Mouse (Mus musculus) neural tube, embryonic 13.5 days (tissue): ENCODE results near the gene Syt1. TPM values are rescaled to one million over a fixed set of nuclear protein-coding genes. Genes with fewer than 3 reads are reported as not detected.

Experiments used
- ATAC-seq: fragments of 200-750 bp; cut with Nextera tagmentation; 2 replicates; pipeline ENCODE4 v1.8.0; 2017; ENCODE audit warnings: low read depth, mild to moderate bottlenecking, moderate TSS enrichment, moderate library complexity
- H3K27ac ChIP-seq: fragments of 300-500 bp; sonication (generic); replicated peaks from 2 replicates; pipeline ENCODE4 v1.5.1; 2015; ENCODE audit warnings: moderate library complexity, mild to moderate bottlenecking, inconsistent platforms
- H3K27me3 ChIP-seq: fragments of 300-500 bp; sonication (generic); 2 replicates; pipeline ENCODE4 v1.6.1; 2015; ENCODE audit warnings: mild to moderate bottlenecking, inconsistent platforms
- H3K36me3 ChIP-seq: fragments of 300-500 bp; sonication (generic); 2 replicates; pipeline ENCODE4 v1.6.1; 2015; ENCODE audit warnings: mild to moderate bottlenecking, inconsistent platforms
- H3K4me1 ChIP-seq: fragments of 300-500 bp; sonication (generic); replicated peaks from 2 replicates; pipeline ENCODE4 v1.6.1; 2015; ENCODE audit warnings: inconsistent platforms
- H3K4me2 ChIP-seq: fragments of 300-500 bp; sonication (generic); 2 replicates; pipeline ENCODE4 v1.6.1; 2015; ENCODE audit warnings: inconsistent platforms, mild to moderate bottlenecking, moderate library complexity
- H3K4me3 ChIP-seq: fragments of 300-500 bp; sonication (generic); 2 replicates; pipeline ENCODE4 v1.5.1; 2015; ENCODE audit warnings: mild to moderate bottlenecking, inconsistent platforms
- H3K9ac ChIP-seq: fragments of 300-500 bp; sonication (generic); 2 replicates; pipeline ENCODE4 v1.6.1; 2015; ENCODE audit warnings: moderate library complexity, mild to moderate bottlenecking, inconsistent platforms
- H3K9me3 ChIP-seq: fragments of 300-500 bp; sonication (generic); 2 replicates; pipeline ENCODE4 v1.6.1; 2016; ENCODE audit warnings: inconsistent platforms
- WGBS: fragments of 180-500 bp; shearing (Covaris S2); methylation state at CpG from one replicate; pipeline ENCODE4 v1.1.7; 2015; 5-methylcytosine and 5-hydroxymethylcytosine counted together
- polyA plus RNA-seq: library from polyadenylated mRNA; unstranded; fragments of >200 nt; fragmentation: Nextera tagmentation; extraction: Ambion mirVana; gene quantifications from 2 replicates; pipeline ENCODE4 v1.2.1, GENCODE M21; 2015

Syt1 gene
- polyA plus RNA-seq, 1 experiment from 2014 or later: 70.4 TPM

- Histone ChIP-seq H3K27ac (no peak overlapping the region; the same call in 1 of the 2 replicates), H3K9ac (no peak overlapping the region)
Observed at GRCm38 (mm10) chr10:108583694-108584093, 427.1 kb downstream of the Syt1 start.

GRCm38 (mm10) chr10:108582397-108582730, 428.4 kb downstream of the Syt1 start:
- H3K9me3 ChIP-seq: no peaks in the 10 kb centered on the region

More at GRCm38 (mm10) chr10:108583694-108584093, 427.1 kb downstream of the Syt1 start:
- peaks cover 25% of the 10 kb centered on the region for H3K4me1 ChIP-seq
- H3K27me3 ChIP-seq: no peaks in the 10 kb centered on the region
- no peaks in the 10 kb centered on the region for H3K9me3 ChIP-seq
- 23% methylated on average over 11 of the region's 11 CpGs for WGBS
- no peaks in the 10 kb centered on the region for H3K36me3 ChIP-seq
- peak overlapping the region; percentile 32 for H3K4me2 ChIP-seq
- ATAC-seq: no peak
- no peak overlapping the region for H3K4me3 ChIP-seq

GRCm38 (mm10) chr10:108581555-108582396, 429.0 kb downstream of the Syt1 start:
- peak overlapping the region; percentile 52; the same call in 1 of the 2 replicates for H3K27ac ChIP-seq
- no peak overlapping the region for H3K4me3 ChIP-seq
- no peak overlapping the region for H3K4me2 ChIP-seq
- 58% methylated on average over 12 of the region's 12 CpGs for WGBS
- H3K9ac ChIP-seq: no peak overlapping the region
- H3K4me1 ChIP-seq: peaks cover 25% of the 10 kb centered on the region
- no peaks in the 10 kb centered on the region for H3K27me3 ChIP-seq
- H3K9me3 ChIP-seq: no peaks in the 10 kb centered on the region
- H3K36me3 ChIP-seq: no peaks in the 10 kb centered on the region
- no peak for ATAC-seq

More at GRCm38 (mm10) chr10:108582397-108582730, 428.4 kb downstream of the Syt1 start:
- Histone ChIP-seq H3K27ac (0 out of 2 replicates have a peak overlapping the region, but pooled peaks have one; percentile 52), H3K4me1 (peaks cover 25% of the 10 kb centered on the region), H3K4me3 (no peak overlapping the region), H3K9ac (no peak overlapping the region), H3K27me3 (no peaks in the 10 kb centered on the region), H3K36me3 (no peaks in the 10 kb centered on the region), H3K4me2 (no peak overlapping the region)
- 89% methylated on average over 3 of the region's 3 CpGs for WGBS
- no peak for ATAC-seq

GRCm38 (mm10) chr10:108580786-108581420, 429.9 kb downstream of the Syt1 start:
- Histone ChIP-seq H3K9ac (no peak overlapping the region), H3K36me3 (no peaks in the 10 kb centered on the region), H3K27me3 (no peaks in the 10 kb centered on the region), H3K4me2 (no peak overlapping the region), H3K4me1 (peaks cover 25% of the 10 kb centered on the region), H3K27ac (peak overlapping the region; percentile 52; the same call in 1 of the 2 replicates), H3K4me3 (no peak overlapping the region), H3K9me3 (no peaks in the 10 kb centered on the region)
- peak; percentile 58; the same call in 1 of the 2 replicates for ATAC-seq
- WGBS: 38% methylated on average over 9 of the region's 9 CpGs

DNA sequence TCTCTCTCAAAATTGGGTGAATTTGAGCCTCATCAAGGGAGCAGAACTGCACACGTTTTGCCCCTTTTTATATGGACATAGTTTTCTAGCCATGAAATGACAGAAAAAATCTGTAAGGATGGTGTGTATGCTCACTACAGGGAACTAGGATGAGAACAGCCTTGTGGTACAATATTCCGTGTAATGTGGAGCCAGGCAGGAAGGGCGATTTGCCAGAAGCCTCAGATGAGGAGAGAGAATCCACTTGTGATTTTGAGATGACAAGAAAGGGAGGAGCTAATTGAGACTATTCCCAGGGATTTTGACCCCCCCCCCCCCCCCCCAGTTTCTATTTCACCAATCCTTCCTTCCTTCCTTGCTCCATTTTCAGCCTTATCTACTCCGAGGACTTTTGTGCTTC, 431.4 kb downstream of the Syt1 start:
- Histone ChIP-seq H3K9ac (no peak overlapping the region), H3K4me1 (peaks cover 25% of the 10 kb centered on the region), H3K27me3 (no peaks in the 10 kb centered on the region), H3K4me3 (no peak overlapping the region), H3K9me3 (no peaks in the 10 kb centered on the region), H3K36me3 (no peaks in the 10 kb centered on the region), H3K27ac (no peak overlapping the region), H3K4me2 (no peak overlapping the region)
- 89% methylated on average over 4 of the region's 4 CpGs for WGBS
- ATAC-seq: no peak

DNA sequence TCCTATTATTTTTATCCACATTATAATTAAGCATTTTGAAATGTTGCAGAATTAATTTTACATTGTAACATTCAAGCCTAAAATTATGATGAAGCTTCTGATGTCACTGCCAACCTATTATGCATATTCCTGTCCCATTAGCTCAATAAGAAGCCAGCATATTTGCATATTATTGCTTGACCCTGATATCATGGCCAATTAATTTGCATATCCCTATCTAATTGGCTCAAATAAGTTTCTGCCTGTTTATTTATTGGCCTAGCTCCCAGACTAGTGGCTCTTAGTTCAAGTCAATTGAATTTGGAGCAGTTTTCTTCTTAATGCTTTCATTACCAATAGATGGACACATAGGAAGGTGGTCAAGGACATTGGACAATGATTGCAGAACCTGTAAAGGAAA, 433.2 kb downstream of the Syt1 start:
- Histone ChIP-seq H3K9ac (no peak overlapping the region), H3K4me2 (no peak overlapping the region), H3K4me1 (peaks cover 15% of the 10 kb centered on the region), H3K9me3 (no peaks in the 10 kb centered on the region), H3K27ac (no peak overlapping the region), H3K36me3 (no peaks in the 10 kb centered on the region), H3K27me3 (no peaks in the 10 kb centered on the region), H3K4me3 (no peak overlapping the region)
- no peak for ATAC-seq

GRCm38 (mm10) chr10:108572764-108573163, 438.0 kb downstream of the Syt1 start:
- H3K27me3 ChIP-seq: no peaks in the 10 kb centered on the region
- H3K27ac ChIP-seq: no peak overlapping the region
- no peak overlapping the region for H3K9ac ChIP-seq
- H3K4me2 ChIP-seq: no peak overlapping the region
- no peaks in the 10 kb centered on the region for H3K36me3 ChIP-seq
- 51% methylated on average over 4 of the region's 4 CpGs for WGBS
- no peak for ATAC-seq
- H3K4me3 ChIP-seq: no peak overlapping the region
- H3K4me1 ChIP-seq: peaks cover 26% of the 10 kb centered on the region
- no peaks in the 10 kb centered on the region for H3K9me3 ChIP-seq

DNA sequence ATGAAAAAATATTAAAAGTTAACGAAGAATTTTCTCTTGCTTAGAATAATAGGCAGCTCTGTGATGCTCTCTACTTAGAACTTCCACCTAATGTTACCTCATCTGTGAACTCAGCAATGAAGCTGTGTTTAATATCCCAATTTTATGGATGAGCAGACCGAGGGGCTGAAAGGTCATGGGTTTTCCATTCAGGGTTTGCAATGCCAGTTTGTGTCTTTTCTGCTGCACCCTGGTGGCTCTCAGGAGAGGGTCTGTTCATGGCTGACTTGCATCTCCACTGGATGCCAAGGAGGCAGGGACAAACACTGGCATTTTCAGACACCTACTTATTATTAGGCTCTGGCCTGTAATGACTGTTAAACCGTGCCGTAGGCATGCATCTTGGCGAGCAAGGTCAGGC, 439.7 kb downstream of the Syt1 start:
- Histone ChIP-seq H3K36me3 (no peaks in the 10 kb centered on the region), H3K9ac (no peak overlapping the region), H3K4me1 (peaks cover 27% of the 10 kb centered on the region), H3K4me2 (no peak overlapping the region), H3K4me3 (no peak overlapping the region), H3K9me3 (no peaks in the 10 kb centered on the region), H3K27me3 (no peaks in the 10 kb centered on the region), H3K27ac (no peak overlapping the region; the same call in 1 of the 2 replicates)
- no peak for ATAC-seq
- WGBS: 39% methylated on average over 5 of the region's 5 CpGs

- H3K4me1 ChIP-seq: peaks cover 27% of the 10 kb centered on the region
- no peak overlapping the region for H3K4me3 ChIP-seq
- H3K27me3 ChIP-seq: no peaks in the 10 kb centered on the region
- H3K36me3 ChIP-seq: no peaks in the 10 kb centered on the region
- WGBS: 63% methylated on average over 6 of the region's 6 CpGs
- ATAC-seq: no peak
- H3K4me2 ChIP-seq: no peak overlapping the region
- H3K9ac ChIP-seq: no peak overlapping the region
- 0 out of 2 replicates have a peak overlapping the region, but pooled peaks have one; percentile 6 for H3K27ac ChIP-seq
- no peaks in the 10 kb centered on the region for H3K9me3 ChIP-seq
Observed at GRCm38 (mm10) chr10:108569568-108570139, 441.1 kb downstream of the Syt1 start.

DNA sequence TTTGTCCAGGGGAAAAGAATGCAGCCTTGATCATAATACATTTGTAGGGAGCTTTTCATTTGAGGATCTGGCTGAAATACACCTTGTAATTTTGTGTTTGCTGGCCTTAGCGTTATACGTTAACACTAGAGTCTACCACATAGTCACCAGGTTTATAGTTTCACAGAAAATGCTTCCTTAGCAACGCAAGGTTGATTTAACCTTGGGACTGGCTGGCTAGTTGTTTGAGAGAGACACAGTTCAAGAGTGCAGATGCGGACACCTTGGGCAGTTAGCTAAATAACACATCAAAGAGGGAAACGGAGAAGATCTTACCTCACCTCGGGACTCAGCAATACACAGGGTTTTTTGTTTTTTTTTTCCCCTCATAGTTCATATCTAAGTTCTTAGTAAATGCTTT, 441.9 kb downstream of the Syt1 start:
- H3K27me3 ChIP-seq: no peaks in the 10 kb centered on the region
- H3K4me1 ChIP-seq: peaks cover 27% of the 10 kb centered on the region
- H3K4me2 ChIP-seq: no peak overlapping the region
- no peaks in the 10 kb centered on the region for H3K9me3 ChIP-seq
- 35% methylated on average over 6 of the region's 6 CpGs for WGBS
- H3K9ac ChIP-seq: no peak overlapping the region
- no peaks in the 10 kb centered on the region for H3K36me3 ChIP-seq
- no peak overlapping the region for H3K4me3 ChIP-seq
- peak overlapping the region; percentile 68; the same call in 1 of the 2 replicates for H3K27ac ChIP-seq
- no peak for ATAC-seq

- WGBS: 2% methylated on average over 8 of the region's 8 CpGs
- peak overlapping the region; percentile 68 for H3K27ac ChIP-seq
Observed at GRCm38 (mm10) chr10:108568136-108568535, 442.6 kb downstream of the Syt1 start.

DNA sequence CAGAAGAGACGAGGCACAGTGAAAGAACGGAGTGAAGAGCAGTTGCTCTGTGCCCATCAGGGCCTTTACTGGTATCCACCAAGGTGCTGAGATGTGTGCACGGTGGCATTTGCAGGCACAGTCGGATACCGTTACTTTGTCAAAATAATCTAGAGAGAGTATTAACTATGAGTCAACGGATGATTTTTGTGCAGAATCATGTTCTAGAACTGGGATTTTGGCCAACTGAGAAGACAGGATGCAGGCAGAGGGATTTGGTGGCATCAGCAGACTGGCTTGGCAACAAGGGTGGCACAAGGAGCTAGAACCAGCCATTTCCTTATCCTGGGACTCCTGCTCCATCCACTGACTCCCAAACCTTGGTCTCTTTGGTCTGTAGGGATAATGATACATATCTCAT, 443.3 kb downstream of the Syt1 start:
- Histone ChIP-seq H3K4me3 (no peak overlapping the region), H3K9ac (no peak overlapping the region), H3K9me3 (no peaks in the 10 kb centered on the region), H3K4me2 (no peak overlapping the region), H3K27me3 (no peaks in the 10 kb centered on the region), H3K4me1 (peaks cover 27% of the 10 kb centered on the region), H3K36me3 (no peaks in the 10 kb centered on the region), H3K27ac (no peak overlapping the region; the same call in 1 of the 2 replicates)
- no peak for ATAC-seq
- 91% methylated on average over 6 of the region's 6 CpGs for WGBS

More at GRCm38 (mm10) chr10:108568136-108568535, 442.6 kb downstream of the Syt1 start:
- ATAC-seq: peak; percentile 76
- H3K4me1 ChIP-seq: peaks cover 27% of the 10 kb centered on the region
- no peak overlapping the region for H3K9ac ChIP-seq
- H3K4me2 ChIP-seq: peak overlapping the region; percentile 22; the same call in 1 of the 2 replicates
- H3K36me3 ChIP-seq: no peaks in the 10 kb centered on the region
- no peaks in the 10 kb centered on the region for H3K27me3 ChIP-seq
- H3K9me3 ChIP-seq: no peaks in the 10 kb centered on the region
- no peak overlapping the region for H3K4me3 ChIP-seq
